Mouse (Mus musculus) 416B (cell line): ENCODE data around the gene Psmd9.
"Not testable (repeated sequence)": the region's sequence is repeated elsewhere in the genome, so short reads cannot be mapped to it uniquely, and the experiment has no call there.

Experiments
- DNase-seq: peaks from one replicate; pipeline ENCODE4 v3.0.0; 2011; ENCODE audit warnings: low read depth

Gene Psmd9

GRCm38 (mm10) chr5:123193436-123193835 lies 24.2 kb downstream of the Psmd9 start:
- DNase-seq, result no peak

GRCm38 (mm10) chr5:123194856-123195255 lies 25.6 kb downstream of the Psmd9 start:
- no peak for DNase-seq

- no peak for DNase-seq
These were observed 26.3 kb downstream of the Psmd9 start for GRCm38 (mm10) chr5:123195500-123196000.

GRCm38 (mm10) chr5:123196746-123197145 lies 27.5 kb downstream of the Psmd9 start:
- DNase-seq, result no peak

GRCm38 (mm10) chr5:123198523-123198922 lies 29.3 kb downstream of the Psmd9 start:
- no peak for DNase-seq

- not testable (repeated sequence) for DNase-seq
These were observed 31.8 kb downstream of the Psmd9 start for GRCm38 (mm10) chr5:123200816-123201522.

- no peak for DNase-seq
These were observed 32.3 kb downstream of the Psmd9 start for GRCm38 (mm10) chr5:123201523-123201892.

GRCm38 (mm10) chr5:123201987-123202386 lies 32.8 kb downstream of the Psmd9 start:
- peak; percentile 13 for DNase-seq

- not testable (repeated sequence) for DNase-seq
These were observed 33.6 kb downstream of the Psmd9 start for GRCm38 (mm10) chr5:123202771-123203170.

GRCm38 (mm10) chr5:123203591-123203990 lies 34.4 kb downstream of the Psmd9 start:
- not testable (repeated sequence) for DNase-seq

- not testable (repeated sequence) for DNase-seq
These were observed 53.3 kb downstream of the Psmd9 start for GRCm38 (mm10) chr5:123222346-123223050.

- DNase-seq, result peak; percentile 70
These were observed 53.8 kb downstream of the Psmd9 start for GRCm38 (mm10) chr5:123223051-123223410.

- not testable (repeated sequence) for DNase-seq
These were observed 54.6 kb downstream of the Psmd9 start for GRCm38 (mm10) chr5:123223861-123224260.

GRCm38 (mm10) chr5:123226851-123227250 lies 57.6 kb downstream of the Psmd9 start:
- no peak for DNase-seq

GRCm38 (mm10) chr5:123227762-123228523 lies 58.7 kb downstream of the Psmd9 start:
- DNase-seq, result peak; percentile 98

GRCm38 (mm10) chr5:123228524-123228922 lies 59.3 kb downstream of the Psmd9 start:
- DNase-seq, result no peak

GRCm38 (mm10) chr5:123229296-123229695 lies 60.1 kb downstream of the Psmd9 start:
- DNase-seq, result peak; percentile 48

GRCm38 (mm10) chr5:123232180-123232579 lies 63.0 kb downstream of the Psmd9 start:
- DNase-seq, result no peak

GRCm38 (mm10) chr5:123235731-123236130 lies 66.5 kb downstream of the Psmd9 start:
- peak; percentile 56 for DNase-seq

GRCm38 (mm10) chr5:123236426-123236825 lies 67.2 kb downstream of the Psmd9 start:
- no peak for DNase-seq

- no peak for DNase-seq
These were observed 70.3 kb downstream of the Psmd9 start for GRCm38 (mm10) chr5:123239501-123239900.

- DNase-seq, result peak; percentile 67
These were observed 76.3 kb downstream of the Psmd9 start for GRCm38 (mm10) chr5:123245518-123245917.

GRCm38 (mm10) chr5:123251390-123251789 lies 82.2 kb downstream of the Psmd9 start:
- no peak for DNase-seq
